Mouse (Mus musculus): ENCODE results near the gene Ccdc85b. TPM values are rescaled to one million over a fixed set of nuclear protein-coding genes. Genes with fewer than 3 reads are reported as not detected.
A peak's percentile ranks its signal among the peaks of the same experiment; 100 is the strongest.
"Not testable (repeated sequence)": the region's sequence is repeated elsewhere in the genome, so short reads cannot be mapped to it uniquely, and the experiment has no call there.

The Ccdc85b gene
- polyA plus RNA-seq, 1 experiment from 2014 or later: 8.3 TPM

- DNase-seq (ENCODE audit: low spot score): peak; percentile 80
- peaks cover 17% of the 10 kb centered on the region for H3K36me3 ChIP-seq (ENCODE audit: control insufficient read depth, insufficient read depth, low read length)
- peaks cover 21% of the 10 kb centered on the region for H3K4me1 ChIP-seq (ENCODE audit: control insufficient read depth, insufficient read depth, low read length)
- H3K27me3 ChIP-seq (ENCODE audit: control insufficient read depth, insufficient read depth, low read length): no peaks in the 10 kb centered on the region
- no peaks in the 10 kb centered on the region for H3K9me3 ChIP-seq (ENCODE audit: control insufficient read depth, low read length)
- peak overlapping the region; percentile 87 for H3K4me3 ChIP-seq (ENCODE audit: low read depth, low read length)
- WGBS: under 1% methylated on average over 59 of the region's 59 CpGs
- peak overlapping the region; percentile 98 for H3K27ac ChIP-seq (ENCODE audit: low read depth, low read length)
- H3K9ac ChIP-seq (ENCODE audit: low read length): peak overlapping the region; percentile 90
- no peak for ATAC-seq (ENCODE audit: insufficient read depth, low FRiP score, low TSS enrichment)
- peak overlapping the region; percentile 89 for H3K4me2 ChIP-seq (ENCODE audit: low read depth)
Measured at GRCm38 (mm10) chr19:5490898-5491708, 33.4 kb upstream of the Ccdc85b start.

GRCm38 (mm10) chr19:5490313-5490897 lies 32.7 kb upstream of the Ccdc85b start, which contains the start of gene Cfl1:
TSS of gene Cfl1 (plus strand) at chr19:5490455.
- Histone ChIP-seq H3K27ac (ENCODE audit: low read depth, low read length) (peak within 1 kb of the TSS; percentile 98), H3K36me3 (ENCODE audit: control insufficient read depth, insufficient read depth, low read length) (peaks cover 14% of the 10 kb centered on the region), H3K4me2 (ENCODE audit: low read depth) (peak within 1 kb of the TSS; percentile 89), H3K4me3 (ENCODE audit: low read depth, low read length) (peak within 1 kb of the TSS; percentile 87), H3K27me3 (ENCODE audit: control insufficient read depth, insufficient read depth, low read length) (no peaks in the 10 kb centered on the region), H3K9me3 (ENCODE audit: control insufficient read depth, low read length) (no peaks in the 10 kb centered on the region), H3K4me1 (ENCODE audit: control insufficient read depth, insufficient read depth, low read length) (peaks cover 21% of the 10 kb centered on the region), H3K9ac (ENCODE audit: low read length) (peak within 1 kb of the TSS; percentile 90)
- DNase-seq (ENCODE audit: low spot score) (peak; percentile 97), ATAC-seq (ENCODE audit: insufficient read depth, low FRiP score, low TSS enrichment) (peak; percentile 68)
- WGBS: under 1% methylated on average over 57 of the region's 62 CpGs

GRCm38 (mm10) chr19:5489721-5490120 lies 32.0 kb upstream of the Ccdc85b start:
- DNase-seq (ENCODE audit: low spot score); H3K9ac ChIP-seq (ENCODE audit: low read length); ATAC-seq (ENCODE audit: insufficient read depth, low FRiP score, low TSS enrichment); H3K4me3 ChIP-seq (ENCODE audit: low read depth, low read length); H3K9me3 ChIP-seq (ENCODE audit: control insufficient read depth, low read length); H3K27me3 ChIP-seq (ENCODE audit: control insufficient read depth, insufficient read depth, low read length): not testable (repeated sequence)
- 0 out of 2 replicates have a peak overlapping the region, but pooled peaks have one; percentile 7 for H3K4me2 ChIP-seq (ENCODE audit: low read depth)
- H3K4me1 ChIP-seq (ENCODE audit: control insufficient read depth, insufficient read depth, low read length): peaks cover 21% of the 10 kb centered on the region
- H3K36me3 ChIP-seq (ENCODE audit: control insufficient read depth, insufficient read depth, low read length): peaks cover 15% of the 10 kb centered on the region
- WGBS: 55% methylated on average over 10 of the region's 10 CpGs
- H3K27ac ChIP-seq (ENCODE audit: low read depth, low read length): 0 out of 2 replicates have a peak overlapping the region, but pooled peaks have one; percentile 98

GRCm38 (mm10) chr19:5488878-5489571 lies 31.3 kb upstream of the Ccdc85b start:
- Histone ChIP-seq H3K9me3 (ENCODE audit: control insufficient read depth, low read length) (no peaks in the 10 kb centered on the region), H3K4me3 (ENCODE audit: low read depth, low read length) (peak overlapping the region; percentile 44), H3K4me1 (ENCODE audit: control insufficient read depth, insufficient read depth, low read length) (peaks cover 21% of the 10 kb centered on the region), H3K4me2 (ENCODE audit: low read depth) (peak overlapping the region; percentile 56), H3K27ac (ENCODE audit: low read depth, low read length) (peak overlapping the region; percentile 98), H3K36me3 (ENCODE audit: control insufficient read depth, insufficient read depth, low read length) (peaks cover 12% of the 10 kb centered on the region), H3K9ac (ENCODE audit: low read length) (peak overlapping the region; percentile 68), H3K27me3 (ENCODE audit: control insufficient read depth, insufficient read depth, low read length) (no peaks in the 10 kb centered on the region)
- ATAC-seq (ENCODE audit: insufficient read depth, low FRiP score, low TSS enrichment) (peak; percentile 83), DNase-seq (ENCODE audit: low spot score) (peak; percentile 98)
- under 1% methylated on average over 26 of the region's 26 CpGs for WGBS

GRCm38 (mm10) chr19:5487768-5488550 lies 30.3 kb upstream of the Ccdc85b start, which contains the start of gene Mus81:
TSS of gene Mus81 (minus strand) at chr19:5488402.
- ATAC-seq (ENCODE audit: insufficient read depth, low FRiP score, low TSS enrichment) (peak; percentile 51), DNase-seq (ENCODE audit: low spot score) (peak; percentile 94)
- 1% methylated on average over 39 of the region's 39 CpGs for WGBS
- Histone ChIP-seq H3K27me3 (ENCODE audit: control insufficient read depth, insufficient read depth, low read length) (no peaks in the 10 kb centered on the region), H3K9me3 (ENCODE audit: control insufficient read depth, low read length) (no peaks in the 10 kb centered on the region), H3K4me2 (ENCODE audit: low read depth) (peak within 1 kb of the TSS; percentile 56), H3K9ac (ENCODE audit: low read length) (peak within 1 kb of the TSS; percentile 68), H3K27ac (ENCODE audit: low read depth, low read length) (peak within 1 kb of the TSS; percentile 98), H3K36me3 (ENCODE audit: control insufficient read depth, insufficient read depth, low read length) (peaks cover 5% of the 10 kb centered on the region), H3K4me3 (ENCODE audit: low read depth, low read length) (peak within 1 kb of the TSS; percentile 44), H3K4me1 (ENCODE audit: control insufficient read depth, insufficient read depth, low read length) (peaks cover 21% of the 10 kb centered on the region)

GRCm38 (mm10) chr19:5486771-5487170 lies 29.1 kb upstream of the Ccdc85b start:
- peaks cover 15% of the 10 kb centered on the region for H3K4me1 ChIP-seq (ENCODE audit: control insufficient read depth, insufficient read depth, low read length)

GRCm38 (mm10) chr19:5486286-5486685 lies 28.6 kb upstream of the Ccdc85b start:
- Histone ChIP-seq H3K4me1 (ENCODE audit: control insufficient read depth, insufficient read depth, low read length) (peaks cover 13% of the 10 kb centered on the region), H3K4me2 (ENCODE audit: low read depth) (no peak overlapping the region), H3K36me3 (ENCODE audit: control insufficient read depth, insufficient read depth, low read length) (peaks cover 10% of the 10 kb centered on the region), H3K4me3 (ENCODE audit: low read depth, low read length) (no peak overlapping the region), H3K9me3 (ENCODE audit: control insufficient read depth, low read length) (no peaks in the 10 kb centered on the region), H3K9ac (ENCODE audit: low read length) (no peak overlapping the region), H3K27ac (ENCODE audit: low read depth, low read length) (no peak overlapping the region), H3K27me3 (ENCODE audit: control insufficient read depth, insufficient read depth, low read length) (no peaks in the 10 kb centered on the region)
- DNase-seq (ENCODE audit: low spot score) (no peak), ATAC-seq (ENCODE audit: insufficient read depth, low FRiP score, low TSS enrichment) (no peak)
- 93% methylated on average over 8 of the region's 8 CpGs for WGBS

More at GRCm38 (mm10) chr19:5486771-5487170, 29.1 kb upstream of the Ccdc85b start:
- Histone ChIP-seq H3K27ac (ENCODE audit: low read depth, low read length) (no peak overlapping the region), H3K27me3 (ENCODE audit: control insufficient read depth, insufficient read depth, low read length) (no peaks in the 10 kb centered on the region), H3K4me2 (ENCODE audit: low read depth) (no peak overlapping the region), H3K9ac (ENCODE audit: low read length) (no peak overlapping the region; the same call in 1 of the 2 replicates), H3K9me3 (ENCODE audit: control insufficient read depth, low read length) (no peaks in the 10 kb centered on the region), H3K36me3 (ENCODE audit: control insufficient read depth, insufficient read depth, low read length) (peaks cover 8% of the 10 kb centered on the region), H3K4me3 (ENCODE audit: low read depth, low read length) (no peak overlapping the region)
- ATAC-seq (ENCODE audit: insufficient read depth, low FRiP score, low TSS enrichment): no peak
- WGBS: 96% methylated on average over 4 of the region's 4 CpGs
- DNase-seq (ENCODE audit: low spot score): no peak

GRCm38 (mm10) chr19:5485821-5486220 lies 28.1 kb upstream of the Ccdc85b start:
- Histone ChIP-seq H3K4me2 (ENCODE audit: low read depth) (no peak overlapping the region), H3K27me3 (ENCODE audit: control insufficient read depth, insufficient read depth, low read length) (no peaks in the 10 kb centered on the region), H3K27ac (ENCODE audit: low read depth, low read length) (no peak overlapping the region), H3K9ac (ENCODE audit: low read length) (no peak overlapping the region), H3K4me3 (ENCODE audit: low read depth, low read length) (no peak overlapping the region), H3K36me3 (ENCODE audit: control insufficient read depth, insufficient read depth, low read length) (peaks cover 10% of the 10 kb centered on the region), H3K9me3 (ENCODE audit: control insufficient read depth, low read length) (no peaks in the 10 kb centered on the region), H3K4me1 (ENCODE audit: control insufficient read depth, insufficient read depth, low read length) (peaks cover 13% of the 10 kb centered on the region)
- DNase-seq (ENCODE audit: low spot score) (no peak), ATAC-seq (ENCODE audit: insufficient read depth, low FRiP score, low TSS enrichment) (no peak)
- 93% methylated on average over 7 of the region's 7 CpGs for WGBS
